Mouse (Mus musculus) heart, postnatal 0 days (tissue): Measurements from ENCODE around the gene Arnt2.

Source experiments
- CTCF ChIP-seq: IDR thresholded peaks from 2 replicates; pipeline ENCODE4 v1.5.1; 2016; ENCODE audit warnings: antibody characterized with exemption, control low read depth, low read depth
- EP300 ChIP-seq: IDR thresholded peaks from 2 replicates; pipeline ENCODE4 v1.6.1; 2016; ENCODE audit warnings: antibody characterized with exemption, low read depth

DNA sequence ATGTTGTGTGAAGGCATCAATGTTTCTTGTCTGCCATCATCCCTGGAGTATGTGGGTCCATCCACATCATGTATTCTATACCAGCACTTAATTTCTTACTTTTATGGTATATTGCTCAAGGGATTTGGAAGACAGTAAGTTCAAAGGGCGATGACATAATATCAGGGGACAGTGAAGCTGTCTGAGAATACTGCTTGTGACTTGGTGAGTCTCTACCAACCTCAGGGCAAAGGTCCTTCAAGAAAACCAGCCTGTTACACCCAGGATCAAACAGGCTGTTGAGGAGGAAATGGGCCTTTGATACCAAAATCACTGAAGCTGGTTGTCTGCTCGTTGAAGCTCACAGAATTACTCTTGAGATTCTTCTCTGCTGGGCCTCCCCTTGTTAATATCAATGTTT lies 55.1 kb downstream of the Arnt2 start:
- no peak for TF ChIP-seq CTCF
- TF ChIP-seq EP300 = no peak
